Mouse (Mus musculus): ENCODE data around the gene Atp8a1.

Gene Atp8a1

DNA sequence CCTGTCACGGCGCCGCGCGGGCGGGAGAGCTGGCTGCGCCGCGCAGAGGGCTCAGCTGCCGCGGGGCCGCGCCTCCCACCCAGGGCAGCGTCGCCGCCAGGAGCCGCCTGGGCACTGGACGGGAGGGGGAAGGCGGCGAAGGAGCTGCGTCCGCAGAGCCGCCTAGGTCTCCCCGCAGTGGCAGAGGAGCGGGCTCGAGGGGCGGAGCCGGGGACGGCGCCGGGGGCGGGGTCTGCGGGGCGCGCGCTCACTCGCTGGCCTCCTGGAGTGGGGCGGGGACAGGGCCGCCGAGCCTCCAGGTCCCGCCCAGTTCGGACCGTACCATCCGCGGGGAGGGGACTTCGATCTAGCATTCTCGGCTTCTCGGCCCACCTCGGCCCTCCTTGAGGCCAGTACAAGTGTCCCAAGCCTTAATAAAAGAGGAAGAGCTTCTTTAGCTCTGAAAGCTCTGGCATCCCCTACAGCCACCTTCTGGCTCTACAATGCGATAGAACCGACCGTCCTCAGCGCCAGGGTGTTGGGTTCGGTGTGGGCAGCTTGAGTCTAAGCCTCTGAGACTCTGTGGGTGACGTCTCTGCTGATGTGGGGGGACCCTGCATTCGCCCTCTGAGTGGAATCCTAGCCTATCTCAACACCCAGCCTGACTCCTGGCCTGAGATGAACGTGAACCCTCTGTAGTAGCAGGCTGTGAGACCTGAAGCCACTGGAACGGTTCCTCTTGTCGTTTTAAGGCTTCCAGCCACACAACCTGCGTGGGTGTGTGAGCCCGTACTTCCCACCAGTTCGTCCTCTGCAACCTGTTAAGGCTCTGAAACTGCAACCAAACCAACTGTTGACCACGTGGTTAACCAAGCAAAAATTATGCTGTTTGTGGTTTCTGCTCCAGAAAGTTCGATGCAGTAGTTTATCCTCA, at the start of gene Atp8a1:
Gene Atp8a1 (minus strand): TSS at position 182 of the 913 bp plus-strand sequence.
- peak; percentile 100 for DNase-seq

DNA sequence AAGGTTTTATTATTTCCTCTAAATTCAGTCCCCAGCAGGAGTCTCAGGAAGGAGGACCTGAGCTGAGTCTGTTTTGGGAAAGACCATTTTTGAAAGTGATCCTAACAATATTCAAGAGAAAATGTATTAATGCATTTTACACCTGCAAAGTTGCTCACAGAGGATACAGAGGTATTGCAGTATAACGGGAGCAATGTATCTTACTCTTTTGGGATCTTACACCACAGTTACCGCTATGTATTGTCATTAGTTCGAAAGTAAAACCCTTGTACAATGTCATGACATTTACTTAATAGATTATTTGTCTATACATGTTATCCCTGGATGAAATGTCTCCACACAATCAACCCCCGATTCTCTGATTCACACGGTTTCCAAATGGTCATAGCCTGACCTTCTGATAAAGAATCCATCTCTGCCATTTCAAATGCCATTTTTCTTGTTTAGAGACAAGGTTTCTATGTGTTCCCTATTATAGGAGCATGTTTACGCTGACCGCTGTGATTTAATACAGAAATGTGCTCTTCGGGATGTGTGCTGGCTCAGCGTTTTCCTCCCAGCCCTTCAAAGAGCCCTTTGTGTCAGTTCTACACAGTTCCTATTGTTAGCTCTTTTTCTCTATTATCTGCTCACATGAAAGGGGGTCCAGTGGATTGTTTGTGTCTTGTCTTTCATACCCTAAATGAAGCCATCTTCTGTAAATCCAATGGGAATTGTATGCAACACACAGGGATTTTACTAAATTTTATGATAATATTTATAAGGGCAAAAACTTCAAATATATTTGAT, 37.4 kb upstream of the Atp8a1 start:
- DNase-seq, result no peak

- no peak for DNase-seq
Observed at GRCm38 (mm10) chr5:67883564-67884171, 36.4 kb upstream of the Atp8a1 start.

DNA sequence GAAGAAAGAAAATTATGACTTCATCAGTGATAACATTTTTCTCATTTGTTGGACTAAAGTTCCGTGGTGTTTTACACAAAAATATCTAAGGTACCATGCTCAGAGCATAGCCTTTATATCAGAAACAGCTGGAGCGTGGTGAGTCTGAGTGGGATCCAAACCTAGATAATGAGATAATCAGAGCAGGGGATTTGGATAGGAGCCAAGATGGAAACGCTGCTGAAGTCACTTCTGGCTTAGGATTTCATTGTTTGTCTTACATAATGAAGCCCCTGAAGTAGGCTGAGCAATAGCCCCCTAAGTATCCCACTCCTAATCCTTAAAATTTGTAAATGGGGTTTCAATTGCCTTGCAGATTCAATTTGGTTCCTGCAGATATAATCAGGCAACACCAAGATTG, 24.2 kb upstream of the Atp8a1 start:
- no peak for DNase-seq

GRCm38 (mm10) chr5:67866221-67866620, 19.0 kb upstream of the Atp8a1 start:
- no peak for DNase-seq

- no peak for DNase-seq
Observed at GRCm38 (mm10) chr5:67865670-67866069, 18.4 kb upstream of the Atp8a1 start.

DNA sequence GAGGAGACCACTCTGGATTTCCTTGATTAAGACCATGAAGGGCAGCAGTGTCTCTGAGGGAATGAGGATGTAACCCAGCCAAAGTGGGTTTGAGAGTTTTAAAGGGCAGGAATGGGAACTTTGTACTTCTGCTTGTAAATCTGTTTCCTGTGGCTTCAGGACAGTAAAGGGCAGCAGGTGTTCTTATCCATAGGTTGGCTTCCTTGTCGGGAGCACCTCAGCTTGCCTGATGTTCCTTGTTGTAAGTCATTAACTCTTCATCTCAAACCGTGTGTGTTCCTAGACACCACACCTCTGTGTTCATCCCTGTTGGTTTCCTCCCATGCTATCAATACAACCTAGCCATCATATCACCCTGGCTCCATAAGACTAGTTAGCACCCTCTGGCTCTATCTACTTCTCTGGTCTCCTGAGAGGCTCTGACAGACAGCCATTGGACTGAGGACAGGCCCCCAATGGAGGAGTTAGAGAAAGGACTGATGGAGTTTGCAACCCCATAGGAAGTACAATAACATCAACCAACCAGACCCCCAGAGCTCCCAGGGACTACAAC, 17.4 kb upstream of the Atp8a1 start:
- no peak for DNase-seq

DNA sequence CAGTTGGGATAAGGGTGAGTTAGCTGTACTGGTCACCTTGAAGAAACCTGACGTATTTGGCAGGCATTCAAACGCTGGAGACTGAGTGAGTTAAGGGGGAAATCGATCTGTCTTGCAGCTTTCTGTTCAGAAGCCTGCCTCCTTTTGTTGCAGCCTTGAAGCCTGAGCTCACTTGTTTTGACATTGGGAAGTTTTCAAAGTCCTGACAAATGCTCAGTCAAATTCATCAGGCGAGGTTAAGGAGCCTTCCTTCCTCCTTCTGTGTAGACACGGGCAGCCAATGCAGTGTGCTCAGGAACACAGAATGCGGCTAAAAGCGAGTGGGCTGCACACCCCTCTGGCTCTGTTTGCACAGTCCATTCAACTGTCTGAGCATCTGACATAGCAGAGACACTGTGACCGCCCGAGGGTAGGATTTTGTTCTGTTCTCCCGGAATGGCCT, 16.7 kb upstream of the Atp8a1 start:
- DNase-seq, result no peak

DNA sequence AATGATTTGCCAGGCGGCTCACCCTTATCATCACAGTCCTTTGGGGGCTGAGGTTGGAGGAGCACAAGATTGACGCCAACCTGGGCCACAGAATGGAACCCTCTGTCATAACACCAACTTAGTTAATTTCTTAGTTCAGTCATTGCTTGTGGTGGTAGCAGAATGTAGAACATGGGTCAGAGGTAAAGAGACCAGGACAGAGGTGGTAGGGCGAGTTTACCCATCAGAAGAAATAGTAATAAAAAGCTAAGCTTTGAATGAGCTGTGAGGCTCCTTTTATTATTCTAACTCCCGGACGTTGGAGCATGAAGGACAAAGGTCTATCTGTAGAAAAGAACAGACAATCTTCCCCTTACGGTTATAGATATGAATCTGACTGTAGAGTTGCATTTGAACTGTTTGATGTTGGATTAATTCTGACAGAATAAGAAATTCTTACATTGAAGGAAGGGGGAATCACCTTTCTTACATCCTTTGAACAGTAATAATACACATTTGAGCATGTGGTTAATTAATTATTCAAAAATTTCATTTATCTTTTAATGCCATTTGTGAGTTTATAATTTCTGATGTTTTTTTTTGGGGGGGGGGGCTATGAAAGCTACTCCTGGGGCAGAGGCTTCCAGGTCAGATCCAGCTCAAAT, 7.9 kb upstream of the Atp8a1 start:
- no peak for DNase-seq

GRCm38 (mm10) chr5:67852860-67853259, 5.6 kb upstream of the Atp8a1 start:
- DNase-seq, result no peak

DNA sequence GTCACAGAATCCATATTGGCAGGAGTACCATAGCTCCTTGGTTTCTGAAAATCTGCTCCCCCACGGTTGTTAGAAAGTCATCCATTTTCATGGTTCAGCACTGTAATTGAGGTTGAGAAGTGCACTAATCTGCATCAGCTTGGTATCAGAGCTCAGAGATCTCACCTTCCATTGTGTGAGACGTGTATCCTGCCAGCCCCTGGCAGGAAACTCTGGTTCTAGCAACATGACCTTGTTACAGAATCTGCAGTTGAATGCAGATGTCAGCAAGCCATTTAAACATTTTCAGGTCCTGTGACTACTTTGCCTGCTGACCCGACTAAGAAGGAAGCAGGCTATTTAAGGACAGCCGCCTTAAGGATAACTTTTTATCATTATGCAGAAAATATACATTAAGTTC, 2.2 kb upstream of the Atp8a1 start:
- no peak for DNase-seq

DNA sequence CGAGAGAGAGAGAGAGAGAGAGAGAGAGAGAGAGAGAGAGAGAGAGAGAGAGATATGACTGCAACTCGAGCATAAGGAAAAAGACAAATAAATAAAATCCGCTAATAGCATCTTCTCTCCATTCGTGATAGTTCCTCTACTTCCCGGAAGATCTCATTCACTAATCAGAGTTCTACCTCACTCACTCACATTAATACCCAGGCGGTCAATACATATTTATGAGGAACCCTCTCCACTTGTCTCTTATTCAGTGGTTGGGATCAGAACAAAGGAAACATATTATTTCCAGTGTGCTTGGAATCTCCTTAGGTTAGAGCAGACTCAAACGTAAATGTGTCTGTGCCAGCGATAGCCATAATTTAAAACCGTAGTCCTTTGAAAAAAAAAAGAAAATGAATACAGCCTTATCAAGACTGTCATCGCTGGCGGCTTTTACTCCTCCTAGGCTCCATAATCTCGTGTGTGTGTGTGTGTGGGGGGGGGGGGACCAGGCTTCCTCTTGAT, 1.3 kb upstream of the Atp8a1 start:
- no peak for DNase-seq

DNA sequence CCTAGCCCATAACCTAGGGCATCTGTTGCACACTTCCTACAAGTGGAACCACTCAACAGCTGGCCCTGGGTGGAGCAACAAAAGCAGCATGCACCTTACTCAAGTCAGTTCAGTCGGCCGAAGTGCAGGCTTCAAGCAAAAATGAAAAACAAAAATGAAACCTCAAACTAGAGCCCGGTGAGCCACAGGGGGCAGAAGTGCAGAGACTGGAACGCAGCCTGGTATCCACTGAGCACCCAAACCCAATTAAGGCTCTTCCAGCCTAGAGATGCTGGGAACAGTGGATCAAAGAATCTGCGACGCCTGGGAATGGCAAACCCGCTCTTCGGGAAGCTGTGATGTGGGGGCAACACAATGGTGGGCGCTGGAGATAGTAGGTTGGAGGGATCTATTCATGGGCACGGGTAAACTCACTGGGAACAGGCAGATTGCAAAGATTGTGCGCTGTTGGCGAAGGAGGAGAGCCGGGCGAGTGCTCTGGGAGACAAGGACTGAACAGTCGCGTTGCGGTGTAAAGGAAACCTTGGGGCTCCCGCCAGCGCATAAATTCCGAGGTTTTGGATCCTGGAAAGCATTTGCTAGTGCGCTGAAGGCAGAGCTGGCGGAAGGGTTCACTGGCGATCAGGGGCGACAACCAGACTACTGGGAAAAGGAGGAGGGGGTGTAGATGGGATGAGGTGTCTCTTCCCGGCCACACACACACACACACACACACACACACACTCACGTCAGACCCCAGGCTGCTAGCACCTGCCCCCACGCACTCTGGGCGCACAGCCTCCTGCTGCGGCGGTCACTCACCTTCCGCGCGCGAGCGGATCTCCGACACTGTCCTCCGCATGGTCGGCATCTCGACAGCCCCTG, 641 bp downstream of the Atp8a1 start:
- DNase-seq, result peak; percentile 58

DNA sequence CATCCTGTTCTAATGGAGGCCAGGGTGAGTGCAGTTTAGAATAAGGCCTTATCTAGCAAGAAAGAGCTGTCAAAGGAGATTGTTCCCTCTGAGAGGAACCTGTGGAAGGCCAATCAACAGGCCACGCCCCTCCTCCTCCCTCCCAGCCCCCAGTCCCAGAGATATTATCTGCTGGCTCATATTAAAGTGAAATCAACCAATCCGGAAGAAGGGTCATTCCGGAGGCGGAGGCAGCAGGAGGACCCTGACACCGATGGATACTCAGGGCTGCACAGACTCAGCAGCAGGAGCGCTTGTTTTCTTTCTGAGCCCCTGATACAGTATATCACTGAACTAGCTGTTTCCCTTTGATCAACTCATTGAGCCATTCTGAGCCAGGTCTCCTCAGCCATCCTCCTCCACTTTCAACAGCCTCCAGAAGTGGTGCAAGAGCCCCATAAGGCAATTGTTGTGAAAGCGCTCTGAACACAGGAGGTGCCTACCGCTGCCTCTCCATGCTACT, 2.0 kb downstream of the Atp8a1 start:
- no peak for DNase-seq

DNA sequence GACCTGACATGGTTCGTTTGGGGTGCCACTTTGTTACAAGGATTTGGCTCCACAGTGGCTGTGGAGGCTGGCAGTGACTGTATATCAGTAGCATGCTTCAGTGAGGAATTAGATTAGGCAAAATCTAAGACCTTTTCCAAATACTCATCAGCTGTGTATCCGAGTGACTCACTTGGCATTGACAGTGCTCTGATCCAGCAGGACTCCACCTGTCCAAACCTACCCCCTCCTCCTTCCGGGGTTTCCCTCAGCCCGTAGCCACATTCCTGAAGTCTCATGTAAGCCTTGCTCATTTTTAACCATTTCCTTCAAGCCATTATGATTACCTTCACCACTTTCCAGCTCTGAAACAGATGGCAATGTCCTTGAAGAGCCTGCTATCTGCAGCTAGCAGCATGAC, 3.2 kb downstream of the Atp8a1 start:
- no peak for DNase-seq

GRCm38 (mm10) chr5:67842306-67842705, 4.9 kb downstream of the Atp8a1 start:
- DNase-seq, result peak; percentile 35

DNA sequence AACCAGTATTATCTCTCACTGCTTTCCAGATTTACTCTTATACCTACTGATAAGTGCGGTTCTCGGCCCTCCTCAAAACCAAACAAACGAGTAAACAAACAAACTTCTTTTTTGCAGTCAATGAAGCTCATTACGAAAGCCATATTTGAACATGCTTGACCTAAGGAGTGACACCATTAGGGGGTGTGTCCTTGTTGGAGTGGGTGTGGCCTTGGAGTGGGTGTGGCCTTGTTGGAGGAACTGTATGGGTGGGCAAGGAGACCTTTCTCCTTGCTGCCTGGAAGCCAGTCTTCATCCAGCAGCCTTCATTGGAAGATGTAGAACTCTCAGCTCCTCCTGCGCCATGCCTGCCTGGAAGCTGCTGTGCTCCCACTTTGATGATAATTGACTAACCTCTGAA, 13.4 kb downstream of the Atp8a1 start:
- no peak for DNase-seq

DNA sequence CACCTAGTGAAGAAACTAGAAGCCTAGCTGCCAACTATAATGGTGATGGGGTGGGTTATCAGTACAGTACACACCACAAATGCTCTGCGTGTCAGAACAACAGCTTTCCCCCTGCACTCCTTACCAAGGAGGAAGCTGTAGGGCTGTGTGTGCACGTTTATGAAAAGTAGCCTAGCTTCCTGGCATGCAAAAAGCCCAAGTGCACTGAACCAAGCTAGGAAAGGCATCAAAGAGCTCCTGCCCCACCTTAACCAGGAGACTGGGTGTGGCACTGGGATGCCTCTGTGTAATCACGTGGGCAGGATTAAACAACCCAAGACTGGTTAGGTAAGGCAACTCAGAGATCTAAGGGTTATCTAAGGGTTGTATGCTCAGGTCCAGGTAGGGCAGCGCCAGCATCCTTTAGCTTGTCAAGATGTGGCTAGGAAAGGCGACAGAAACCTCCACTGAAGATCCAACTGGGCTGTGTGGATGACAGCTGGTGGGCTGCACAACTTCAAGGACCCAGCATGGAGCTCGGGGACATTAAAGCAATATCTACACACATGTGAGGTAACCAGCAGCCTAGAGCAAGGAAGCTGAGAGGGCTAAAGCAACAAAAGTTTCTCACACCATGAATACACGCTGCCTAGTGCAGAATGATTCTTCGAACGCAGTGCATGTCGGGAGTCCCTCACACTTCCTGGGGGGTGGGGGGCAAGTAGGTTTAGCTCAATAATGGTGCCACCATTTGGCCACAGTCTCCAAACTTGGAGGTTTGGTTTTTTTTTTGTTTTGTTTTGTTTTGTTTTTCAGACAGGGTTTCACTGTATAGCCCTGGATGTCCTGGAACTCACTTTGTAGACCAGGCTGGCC, 15.7 kb downstream of the Atp8a1 start:
- DNase-seq, result no peak

GRCm38 (mm10) chr5:67828356-67828755, 18.9 kb downstream of the Atp8a1 start:
- no peak for DNase-seq

DNA sequence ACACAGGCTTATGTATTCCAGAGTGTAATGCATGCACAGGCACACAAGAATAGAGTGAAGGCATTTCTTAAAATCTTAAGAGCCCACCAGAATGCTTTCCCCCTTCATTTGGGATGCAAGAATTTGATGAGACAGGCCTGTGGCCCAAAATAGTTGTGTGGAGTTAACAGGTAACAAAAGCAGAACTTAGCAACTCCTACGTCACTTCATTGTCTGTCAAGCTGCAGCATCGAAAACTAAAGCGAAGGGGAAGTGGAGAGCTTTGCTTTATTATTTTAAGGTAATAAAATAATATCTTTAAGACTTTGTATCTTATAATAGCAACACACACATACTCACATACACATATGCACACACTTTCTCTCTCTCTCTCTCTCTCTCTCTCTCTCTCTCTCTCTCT, 20.3 kb downstream of the Atp8a1 start:
- no peak for DNase-seq
